Mouse (Mus musculus) heart, embryonic 16.5 days (tissue): ENCODE results near the gene Kat2b. TPM values are rescaled to one million over a fixed set of nuclear protein-coding genes. Genes with fewer than 3 reads are reported as not detected.

Experiments used
- ATAC-seq: fragments of 200-750 bp; cut with Nextera tagmentation; replicated peaks from 2 replicates; pipeline ENCODE4 v1.8.0; 2017; ENCODE audit warnings: moderate number of reproducible peaks; ENCODE audit not compliant: insufficient read depth, low FRiP score; ENCODE audit errors: extremely low read depth
- H3K27ac ChIP-seq: fragments of 300-500 bp; sonication (generic); 2 replicates; pipeline ENCODE4 v1.5.1; 2014; ENCODE audit warnings: mild to moderate bottlenecking, low read length, control low read depth, moderate library complexity
- H3K27me3 ChIP-seq: fragments of 300-500 bp; sonication (generic); 2 replicates; pipeline ENCODE4 v1.6.1; 2014; ENCODE audit warnings: low read length, mixed read lengths; ENCODE audit not compliant: control insufficient read depth, insufficient read depth
- H3K36me3 ChIP-seq: fragments of 300-500 bp; sonication (generic); 2 replicates; pipeline ENCODE4 v1.6.1; 2014; ENCODE audit not compliant: control insufficient read depth, insufficient read depth
- H3K4me1 ChIP-seq: fragments of 300-500 bp; sonication (generic); 2 replicates; pipeline ENCODE4 v1.6.1; 2014; ENCODE audit warnings: low read length, mixed read lengths; ENCODE audit not compliant: control insufficient read depth, insufficient read depth
- H3K4me2 ChIP-seq: fragments of 300-500 bp; sonication (generic); 2 replicates; pipeline ENCODE4 v1.6.1; 2014; ENCODE audit warnings: low read depth, mild to moderate bottlenecking, control low read depth, low read length
- H3K4me3 ChIP-seq: fragments of 300-500 bp; sonication (generic); 2 replicates; pipeline ENCODE4 v1.5.1; 2014; ENCODE audit warnings: mild to moderate bottlenecking, control low read depth, low read length
- H3K9ac ChIP-seq: fragments of 300-500 bp; sonication (generic); 2 replicates; pipeline ENCODE4 v1.6.1; 2014; ENCODE audit warnings: low read length, control low read depth
- H3K9me3 ChIP-seq: fragments of 300-500 bp; sonication (generic); replicated peaks from 2 replicates; pipeline ENCODE4 v1.6.1; 2016; ENCODE audit warnings: low read length; ENCODE audit not compliant: control insufficient read depth
- WGBS: fragments of 180-500 bp; shearing (Covaris S2); extraction: QIAGEN DNeasy Blood & Tissue Kit; methylation state at CpG from one replicate; pipeline ENCODE4 v1.1.7; 2014; 5-methylcytosine and 5-hydroxymethylcytosine counted together
- polyA plus RNA-seq: library from polyadenylated mRNA; unstranded; fragments of >200 nt; fragmentation: Nextera tagmentation; extraction: Ambion mirVana; gene quantifications from 2 replicates; pipeline ENCODE4 v1.2.1, GENCODE M21; 2015

Kat2b gene
- polyA plus RNA-seq, 1 experiment from 2014 or later, result 12.1 TPM

DNA sequence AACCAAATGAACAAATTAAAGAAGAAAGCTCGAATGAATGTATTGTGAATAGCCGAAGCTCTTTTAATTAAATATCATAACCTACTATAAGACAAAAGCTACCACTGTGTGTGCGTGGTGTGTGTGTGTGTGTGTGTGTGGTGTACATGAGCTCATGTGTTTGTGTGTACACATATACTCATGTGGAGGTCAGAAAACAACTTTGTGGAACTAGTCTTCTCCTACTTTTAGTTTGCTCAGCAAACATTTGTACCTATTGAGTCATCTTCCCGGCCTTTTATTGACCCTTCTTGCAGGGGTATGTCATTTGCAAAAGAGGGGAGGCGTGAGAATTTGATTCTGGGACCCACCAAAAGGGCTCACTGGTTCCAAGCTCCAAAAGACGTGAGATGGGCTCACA, 11.6 kb downstream of the Kat2b start:
- Histone ChIP-seq H3K4me2 (peak overlapping the region; percentile 33; the same call in 1 of the 2 replicates), H3K4me3 (no peak overlapping the region), H3K9me3 (no peaks in the 10 kb centered on the region), H3K36me3 (no peaks in the 10 kb centered on the region), H3K9ac (no peak overlapping the region), H3K27me3 (no peaks in the 10 kb centered on the region), H3K4me1 (peaks cover 50% of the 10 kb centered on the region), H3K27ac (peak overlapping the region; percentile 66)
- ATAC-seq, result no peak
- 77% methylated on average over 6 of the region's 6 CpGs for WGBS

DNA sequence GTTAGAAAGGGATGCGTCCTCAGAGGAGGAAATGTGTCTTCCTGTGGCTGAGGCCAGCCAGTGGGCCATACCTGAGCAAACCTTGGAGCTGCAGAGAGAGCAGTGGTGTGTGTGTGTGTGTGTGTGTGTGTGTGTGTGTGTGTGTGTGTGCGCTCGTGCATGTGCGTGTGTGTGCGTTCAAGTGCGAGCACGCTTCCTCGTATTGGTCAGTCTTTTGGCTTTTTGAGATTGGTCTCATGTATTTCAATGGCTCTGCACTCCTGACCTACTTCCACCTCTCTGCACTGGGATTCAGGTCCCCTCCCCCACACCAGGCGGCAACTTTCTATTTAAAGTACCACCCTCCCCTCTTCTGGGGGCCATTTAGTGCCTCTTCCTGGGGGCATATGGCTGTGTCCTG, 12.1 kb downstream of the Kat2b start:
- peak; percentile 63 for ATAC-seq
- 32% methylated on average over 9 of the region's 9 CpGs for WGBS
- peak overlapping the region; percentile 66 for H3K27ac ChIP-seq
- peak overlapping the region; percentile 42; the same call in 1 of the 2 replicates for H3K9ac ChIP-seq
- H3K9me3 ChIP-seq, result no peaks in the 10 kb centered on the region
- H3K36me3 ChIP-seq, result no peaks in the 10 kb centered on the region
- peaks cover 52% of the 10 kb centered on the region for H3K4me1 ChIP-seq
- H3K4me3 ChIP-seq, result no peak overlapping the region
- H3K4me2 ChIP-seq, result peak overlapping the region; percentile 33
- no peaks in the 10 kb centered on the region for H3K27me3 ChIP-seq

DNA sequence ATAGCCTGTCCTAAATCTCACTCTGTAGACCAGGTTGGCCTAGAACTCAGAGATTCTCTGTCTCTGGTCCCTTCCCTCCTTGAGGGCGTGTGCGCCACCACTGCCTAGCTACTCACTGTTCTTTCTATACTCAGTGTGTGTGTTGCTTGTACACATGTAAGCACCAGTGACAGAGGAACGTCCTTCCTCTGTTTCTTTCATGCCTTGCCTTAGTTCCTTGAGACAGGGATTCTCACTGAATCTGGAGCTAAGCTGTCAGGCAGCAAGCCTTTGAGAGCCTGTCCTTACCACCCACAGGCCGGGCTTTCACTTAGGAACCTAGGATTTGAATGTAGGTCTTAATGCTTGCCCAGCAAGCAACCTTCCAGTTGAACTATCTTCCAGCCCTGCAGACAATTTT, 13.0 kb downstream of the Kat2b start:
- 63% methylated on average over 4 of the region's 4 CpGs for WGBS
- Histone ChIP-seq H3K4me3 (no peak overlapping the region), H3K27me3 (no peaks in the 10 kb centered on the region), H3K9ac (no peak overlapping the region), H3K9me3 (no peaks in the 10 kb centered on the region), H3K4me2 (no peak overlapping the region), H3K27ac (peak overlapping the region; percentile 67), H3K36me3 (no peaks in the 10 kb centered on the region), H3K4me1 (peaks cover 57% of the 10 kb centered on the region)
- no peak for ATAC-seq

DNA sequence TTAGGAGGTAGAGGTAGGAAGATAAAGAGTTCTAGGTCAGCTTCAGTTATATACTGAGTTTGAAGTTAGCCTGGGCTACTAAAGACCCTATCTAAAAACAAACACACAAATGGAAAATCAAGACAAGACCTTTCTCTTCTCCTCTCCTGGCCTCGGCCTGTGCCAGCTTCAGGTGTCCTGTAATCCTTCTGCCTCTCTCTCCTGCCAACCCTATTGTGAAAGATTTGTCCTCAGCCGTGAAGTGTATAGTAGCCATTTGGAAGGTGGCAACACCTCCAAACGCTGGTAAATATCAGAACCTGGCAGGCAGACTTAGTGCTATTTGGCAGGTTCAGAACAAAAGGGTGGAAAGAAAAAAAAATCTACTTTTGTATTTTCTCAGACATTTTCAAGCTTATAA, 13.6 kb downstream of the Kat2b start:
- H3K9ac ChIP-seq, result no peak overlapping the region
- no peak overlapping the region for H3K4me3 ChIP-seq
- H3K27ac ChIP-seq, result no peak overlapping the region
- H3K4me1 ChIP-seq, result peaks cover 59% of the 10 kb centered on the region
- WGBS, result 52% methylated on average over 3 of the region's 3 CpGs
- no peaks in the 10 kb centered on the region for H3K9me3 ChIP-seq
- no peak for ATAC-seq
- H3K4me2 ChIP-seq, result no peak overlapping the region
- no peaks in the 10 kb centered on the region for H3K36me3 ChIP-seq
- no peaks in the 10 kb centered on the region for H3K27me3 ChIP-seq

DNA sequence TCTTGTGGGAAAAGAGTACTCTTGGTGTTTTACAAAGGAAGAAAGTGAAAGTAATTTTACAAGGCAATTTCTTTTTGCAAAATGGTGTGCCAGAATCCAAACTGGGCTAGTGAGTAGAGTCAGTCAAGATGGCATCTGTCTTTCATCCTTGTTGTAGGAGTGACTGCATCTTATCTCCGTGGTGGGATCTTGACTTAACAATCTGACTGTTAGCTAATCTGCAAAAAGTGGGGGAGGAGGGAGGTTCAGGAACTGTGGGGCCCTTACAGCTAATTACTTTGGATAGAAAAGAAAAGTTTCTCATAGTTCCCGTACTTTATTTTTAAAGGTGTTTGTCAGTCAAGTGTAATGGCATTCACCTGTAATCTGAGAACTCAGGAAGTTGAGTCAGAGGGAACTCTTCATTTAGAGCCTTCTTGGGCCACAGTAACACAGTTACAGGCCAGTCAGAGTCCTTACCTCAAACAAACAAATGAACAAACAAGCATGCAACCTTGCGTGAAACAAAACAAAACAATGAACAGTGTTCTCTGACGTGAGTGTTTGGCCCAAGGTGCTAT, 15.4 kb downstream of the Kat2b start:
- Histone ChIP-seq H3K4me1 (peaks cover 69% of the 10 kb centered on the region), H3K9me3 (no peaks in the 10 kb centered on the region), H3K36me3 (no peaks in the 10 kb centered on the region), H3K27me3 (no peaks in the 10 kb centered on the region), H3K27ac (no peak overlapping the region; the same call in 1 of the 2 replicates), H3K4me3 (no peak overlapping the region), H3K9ac (no peak overlapping the region), H3K4me2 (0 out of 2 replicates have a peak overlapping the region, but pooled peaks have one; percentile 0)
- WGBS, result 40% methylated on average over 4 of the region's 4 CpGs
- ATAC-seq, result no peak

DNA sequence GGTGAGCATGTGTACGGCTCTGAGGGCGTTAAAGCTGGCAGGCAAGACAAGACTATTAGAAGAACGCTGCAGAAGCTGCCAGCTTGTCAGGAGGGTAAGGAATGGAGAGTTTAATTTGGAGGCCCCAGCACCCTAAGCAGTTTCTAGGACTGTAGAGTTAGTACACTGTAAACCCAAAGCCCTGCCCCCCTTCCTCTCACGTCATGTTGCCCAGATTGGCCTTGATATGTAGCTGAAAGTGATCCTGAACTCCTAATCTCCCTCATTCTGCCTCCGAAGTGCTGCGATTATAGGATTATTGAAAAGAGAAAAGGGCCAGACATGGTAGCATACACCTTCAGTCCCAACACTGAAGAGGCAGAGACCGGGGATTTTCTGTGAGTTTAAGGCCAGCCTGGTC, 16.1 kb downstream of the Kat2b start:
- H3K4me2 ChIP-seq, result no peak overlapping the region
- no peak overlapping the region for H3K9ac ChIP-seq
- peaks cover 68% of the 10 kb centered on the region for H3K4me1 ChIP-seq
- no peaks in the 10 kb centered on the region for H3K9me3 ChIP-seq
- H3K4me3 ChIP-seq, result no peak overlapping the region
- 73% methylated on average over 7 of the region's 7 CpGs for WGBS
- H3K36me3 ChIP-seq, result no peaks in the 10 kb centered on the region
- H3K27ac ChIP-seq, result peak overlapping the region; percentile 1; the same call in 1 of the 2 replicates
- no peaks in the 10 kb centered on the region for H3K27me3 ChIP-seq
- ATAC-seq, result no peak

DNA sequence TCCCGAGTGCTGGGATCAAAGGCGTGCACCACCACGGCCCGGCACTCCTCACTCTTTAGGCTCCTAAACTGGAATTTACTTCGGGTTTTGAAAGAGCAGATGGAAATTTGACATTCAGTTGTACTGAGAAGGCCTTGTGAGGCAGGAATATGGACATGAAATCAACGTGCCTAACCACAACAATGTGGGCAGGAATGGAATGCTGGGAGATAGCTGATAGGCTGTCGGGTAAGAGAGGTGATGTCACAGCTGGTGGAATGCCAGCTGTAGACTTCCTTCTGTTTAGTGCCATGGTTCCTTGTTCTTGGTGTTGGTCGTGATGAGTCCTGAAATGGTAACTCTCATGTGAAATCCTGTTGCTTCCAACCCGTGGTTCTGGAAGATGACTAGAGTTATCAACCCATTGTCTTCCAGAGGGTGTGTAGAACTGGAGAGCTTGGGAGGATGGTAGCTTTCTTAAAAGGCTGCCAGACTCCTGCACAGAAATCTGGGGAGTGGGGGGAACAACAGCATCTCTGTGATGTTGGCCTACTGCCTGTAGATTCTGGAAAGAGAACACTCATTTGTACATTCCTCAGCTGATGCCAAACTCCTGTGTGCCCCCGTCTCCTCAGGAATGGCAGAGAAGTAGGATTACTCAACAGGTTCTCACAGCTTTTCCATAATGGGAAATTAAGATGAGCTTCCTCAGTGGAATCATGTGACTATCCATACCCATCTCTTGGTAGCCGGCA, 17.4 kb downstream of the Kat2b start:
- no peak overlapping the region for H3K4me3 ChIP-seq
- no peaks in the 10 kb centered on the region for H3K9me3 ChIP-seq
- no peak overlapping the region for H3K9ac ChIP-seq
- H3K4me1 ChIP-seq, result peaks cover 63% of the 10 kb centered on the region
- WGBS, result 54% methylated on average over 11 of the region's 11 CpGs
- no peak overlapping the region for H3K4me2 ChIP-seq
- ATAC-seq, result no peak
- H3K27me3 ChIP-seq, result no peaks in the 10 kb centered on the region
- peak overlapping the region; percentile 86 for H3K27ac ChIP-seq
- no peaks in the 10 kb centered on the region for H3K36me3 ChIP-seq

DNA sequence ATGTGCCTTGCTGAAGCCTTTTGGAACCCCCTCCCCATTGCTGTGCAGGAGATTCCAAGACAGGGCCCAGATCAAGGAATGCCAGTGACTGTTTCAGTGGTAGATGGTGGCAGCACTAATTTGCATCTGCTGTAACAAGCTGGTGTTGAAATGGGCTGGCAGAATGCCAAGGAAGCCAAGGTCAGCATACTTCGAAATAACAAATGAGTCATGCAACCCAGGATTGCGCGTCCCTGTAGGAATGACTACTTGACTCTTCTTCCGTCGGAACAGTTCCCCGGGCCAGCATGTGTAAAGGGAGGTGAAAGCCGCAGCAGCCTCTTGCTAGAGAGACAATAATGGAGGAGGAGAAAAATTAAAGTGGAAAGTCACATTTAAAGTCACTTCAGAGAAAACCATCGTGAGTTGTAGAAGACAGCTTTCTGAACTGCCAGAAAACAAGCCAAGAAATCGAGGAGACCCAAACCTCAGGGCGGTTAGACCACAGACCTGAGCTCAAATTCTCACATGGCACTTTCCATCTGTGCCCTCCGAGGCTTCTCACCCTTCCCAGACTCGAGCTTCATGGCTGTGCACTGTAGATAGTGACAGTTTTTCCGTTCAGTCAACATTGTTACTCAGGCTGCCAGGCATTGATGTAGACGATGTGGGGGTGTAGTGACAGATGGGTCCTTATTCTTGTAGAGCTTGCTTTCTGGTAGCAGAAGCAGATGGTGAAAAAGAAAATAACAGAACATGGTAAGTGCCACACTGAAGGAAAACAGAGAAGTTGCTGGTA, 20.6 kb downstream of the Kat2b start:
- Histone ChIP-seq H3K4me1 (peaks cover 47% of the 10 kb centered on the region), H3K36me3 (no peaks in the 10 kb centered on the region), H3K4me3 (peak overlapping the region; percentile 16; the same call in 1 of the 2 replicates), H3K9me3 (no peaks in the 10 kb centered on the region), H3K4me2 (peak overlapping the region; percentile 51), H3K27ac (peak overlapping the region; percentile 96), H3K27me3 (no peaks in the 10 kb centered on the region), H3K9ac (peak overlapping the region; percentile 55)
- peak; percentile 86 for ATAC-seq
- 10% methylated on average over 14 of the region's 14 CpGs for WGBS
